Mouse (Mus musculus) urinary bladder, postnatal 36 days (tissue): ENCODE data around the gene Osbpl6.

Source experiments
- DNase-seq, 2 experiments: peaks; one replicate each; pipeline ENCODE4 v3.0.0; 2022; ENCODE audit warnings: low spot score in 2 of 2, mixed read lengths in 1 of 2

Gene Osbpl6

DNA sequence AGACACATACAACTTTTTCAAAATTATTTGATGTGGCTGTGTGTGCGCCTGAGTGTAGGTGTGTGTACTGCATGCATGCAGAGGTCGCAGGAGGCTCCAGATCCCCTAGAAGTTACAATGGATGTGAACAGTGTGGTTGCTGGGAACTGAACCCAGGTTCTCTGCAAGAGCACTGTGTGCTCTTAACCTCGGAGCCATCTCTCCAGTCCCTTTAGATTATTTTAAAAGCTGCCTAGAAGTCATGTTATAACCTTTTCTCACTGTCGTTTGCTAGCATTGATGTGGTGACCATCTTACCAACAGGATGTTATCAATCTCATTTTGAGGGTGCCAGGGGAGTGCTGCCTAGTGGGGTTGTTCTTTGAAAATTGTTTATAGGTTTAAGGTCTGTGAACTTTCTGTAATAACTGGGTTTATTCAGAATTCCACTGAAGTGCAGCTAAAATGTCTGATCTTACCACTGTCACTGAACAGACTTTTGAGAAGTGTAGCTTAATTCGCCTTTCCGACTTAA lies 15.2 kb downstream of the Osbpl6 start:
- no peak for DNase-seq

DNA sequence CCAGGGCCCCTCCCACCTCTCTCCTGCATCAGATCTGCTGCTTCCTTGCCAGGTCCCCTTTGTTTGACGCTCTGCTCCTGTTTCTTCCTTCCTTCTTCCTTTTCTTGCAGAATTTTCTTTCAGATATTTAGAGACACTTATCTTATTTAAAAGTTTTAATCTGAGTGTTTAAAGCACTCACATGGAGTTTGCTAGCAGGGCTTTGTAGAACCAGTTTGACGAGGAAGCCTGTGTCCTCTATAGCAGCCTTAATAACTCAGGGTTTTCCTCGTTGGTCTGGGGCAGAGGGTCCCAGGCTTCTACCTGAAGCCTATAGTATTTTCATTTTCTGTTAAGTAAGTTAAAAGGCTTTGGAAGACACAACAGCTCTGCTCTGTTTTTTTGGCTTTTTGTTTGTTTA lies 20.5 kb downstream of the Osbpl6 start:
- DNase-seq, result no peak

GRCm38 (mm10) chr2:76429318-76429717 lies 23.0 kb downstream of the Osbpl6 start:
- DNase-seq, result no peak

DNA sequence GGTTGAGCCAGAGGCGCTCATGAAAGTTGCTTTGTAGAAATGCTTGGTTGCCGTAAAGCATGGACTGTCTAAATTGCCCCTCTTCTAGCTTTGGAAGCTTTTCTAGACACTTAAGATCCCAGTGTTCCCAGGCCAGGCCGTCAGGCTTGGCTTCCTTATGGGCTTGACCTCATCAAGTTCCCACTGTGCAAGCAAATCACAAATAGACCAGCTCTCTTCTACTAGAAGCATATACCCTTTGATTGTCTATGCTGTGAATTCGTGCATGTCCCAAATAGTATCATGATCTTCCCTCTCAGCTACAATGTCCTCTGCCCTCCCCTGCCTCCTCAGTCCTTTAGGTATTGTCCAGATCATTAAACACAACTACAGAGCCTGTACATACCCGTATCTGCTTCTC lies 23.5 kb downstream of the Osbpl6 start:
- DNase-seq, result no peak

DNA sequence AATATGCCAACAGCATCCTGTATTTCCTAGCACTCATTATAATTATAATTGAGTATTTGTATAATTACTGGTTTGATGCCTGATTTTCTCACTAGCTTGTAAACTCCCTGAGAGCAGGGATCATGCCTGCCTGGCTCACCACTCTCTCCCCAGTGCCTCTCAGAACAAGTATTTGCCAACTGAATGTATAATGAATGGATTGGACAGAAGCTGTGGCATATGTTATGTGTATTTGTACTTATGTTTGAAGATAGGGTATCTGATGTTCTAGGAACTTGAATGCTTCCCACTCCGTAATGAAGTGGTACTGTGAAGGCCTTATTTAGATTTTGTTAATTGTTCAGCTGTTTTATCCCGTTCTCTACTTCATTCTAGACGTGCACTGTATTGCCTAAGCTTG lies 24.2 kb downstream of the Osbpl6 start:
- DNase-seq, result no peak

- DNase-seq, result no peak
Measured at GRCm38 (mm10) chr2:76434224-76434623, 27.9 kb downstream of the Osbpl6 start.

- no peak for DNase-seq
Measured at GRCm38 (mm10) chr2:76435667-76436239, 29.4 kb downstream of the Osbpl6 start.

GRCm38 (mm10) chr2:76437372-76437771 lies 31.1 kb downstream of the Osbpl6 start:
- DNase-seq, result no peak

DNA sequence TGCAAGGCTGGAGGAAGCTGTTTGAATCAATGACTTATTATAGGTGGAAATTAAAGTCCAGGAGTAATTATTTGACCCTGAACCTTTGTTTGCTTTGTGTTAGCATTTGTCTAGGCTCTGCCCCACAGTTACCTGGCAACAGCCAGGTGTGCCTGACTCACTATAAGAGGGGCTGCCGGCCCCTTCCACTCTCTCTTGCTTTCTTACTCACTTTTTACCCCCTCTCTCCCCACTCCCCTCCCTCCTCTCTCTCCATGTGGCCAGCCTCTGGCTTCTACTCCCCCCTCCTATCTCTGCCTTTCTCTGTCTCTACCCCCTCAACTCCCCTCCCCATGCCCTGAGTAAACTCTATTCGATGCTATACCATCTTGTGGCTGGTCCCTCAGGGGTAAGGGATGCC lies 33.2 kb downstream of the Osbpl6 start:
- DNase-seq, result no peak

GRCm38 (mm10) chr2:76442086-76442485 lies 35.8 kb downstream of the Osbpl6 start:
- no peak for DNase-seq

- no peak for DNase-seq
Measured at GRCm38 (mm10) chr2:76449836-76450355, 43.6 kb downstream of the Osbpl6 start.

DNA sequence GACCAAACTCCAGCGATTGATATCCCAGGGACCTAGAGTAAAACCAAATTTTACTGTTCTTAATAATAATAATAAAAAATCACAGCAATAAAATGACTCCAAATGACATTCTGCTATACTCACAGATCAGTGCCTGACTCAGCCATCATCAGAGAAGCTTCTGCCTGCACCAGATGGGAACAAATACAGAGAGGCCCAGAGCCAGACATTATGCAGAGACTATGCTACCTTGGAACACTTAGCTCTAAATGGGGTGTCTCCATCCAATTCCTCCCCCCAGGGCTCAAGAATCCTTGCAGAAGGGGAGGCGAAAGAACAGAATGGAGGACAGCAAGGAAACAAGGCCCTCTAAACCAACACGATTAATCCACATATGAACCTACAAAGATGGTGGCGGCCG lies 60.4 kb downstream of the Osbpl6 start:
- no peak for DNase-seq

- DNase-seq, result peak; percentile 7 to 29
Measured at GRCm38 (mm10) chr2:76468204-76468603, 61.9 kb downstream of the Osbpl6 start.

- no peak for DNase-seq
Measured at GRCm38 (mm10) chr2:76469091-76469750, 62.9 kb downstream of the Osbpl6 start.

- DNase-seq, result no peak
Measured at GRCm38 (mm10) chr2:76469751-76470099, 63.4 kb downstream of the Osbpl6 start.

DNA sequence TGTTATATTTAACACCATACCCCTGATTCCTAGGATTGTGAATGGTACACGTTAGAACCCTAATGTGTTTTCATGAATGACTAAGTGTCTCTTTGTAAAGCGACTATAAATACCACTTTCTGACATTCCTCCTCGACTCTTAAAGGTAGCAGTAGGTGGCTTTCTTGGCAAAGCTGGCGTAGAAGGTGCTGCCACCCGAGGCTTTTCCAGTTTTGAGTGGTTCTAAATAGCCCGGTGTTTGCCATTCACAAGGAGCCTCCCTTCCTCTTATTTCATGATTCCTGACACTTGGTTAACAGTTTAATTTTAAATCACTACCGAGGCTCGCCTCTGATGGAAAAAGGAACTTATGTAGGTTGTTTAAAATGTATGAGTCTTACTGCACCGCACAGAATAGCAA lies 64.1 kb downstream of the Osbpl6 start:
- DNase-seq, result no peak

GRCm38 (mm10) chr2:76475788-76476187 lies 69.5 kb downstream of the Osbpl6 start:
- DNase-seq, result no peak

DNA sequence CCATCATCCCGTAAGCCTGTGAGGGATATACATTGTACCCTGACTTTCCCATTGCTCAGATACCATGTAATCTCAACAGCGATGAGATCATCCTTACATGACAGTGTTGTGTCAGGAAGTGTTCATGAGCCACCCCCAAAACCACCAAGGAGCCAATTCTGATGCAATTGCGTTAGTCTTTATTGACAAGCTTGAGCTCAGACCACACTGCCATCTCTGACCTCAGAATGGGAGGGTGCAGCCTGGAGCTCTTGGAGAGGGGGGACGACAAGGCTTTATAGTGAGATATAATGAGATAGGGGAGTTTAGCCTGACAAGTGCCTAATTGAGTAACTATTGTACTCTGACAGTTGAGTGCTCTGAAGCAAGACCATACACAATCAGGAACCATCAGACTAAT lies 82.5 kb downstream of the Osbpl6 start:
- no peak for DNase-seq

GRCm38 (mm10) chr2:76490198-76490597 lies 83.9 kb downstream of the Osbpl6 start:
- DNase-seq, result no peak

- DNase-seq, result no peak
Measured at GRCm38 (mm10) chr2:76491371-76491770, 85.1 kb downstream of the Osbpl6 start.

- no peak for DNase-seq
Measured at GRCm38 (mm10) chr2:76492224-76492623, 85.9 kb downstream of the Osbpl6 start.

DNA sequence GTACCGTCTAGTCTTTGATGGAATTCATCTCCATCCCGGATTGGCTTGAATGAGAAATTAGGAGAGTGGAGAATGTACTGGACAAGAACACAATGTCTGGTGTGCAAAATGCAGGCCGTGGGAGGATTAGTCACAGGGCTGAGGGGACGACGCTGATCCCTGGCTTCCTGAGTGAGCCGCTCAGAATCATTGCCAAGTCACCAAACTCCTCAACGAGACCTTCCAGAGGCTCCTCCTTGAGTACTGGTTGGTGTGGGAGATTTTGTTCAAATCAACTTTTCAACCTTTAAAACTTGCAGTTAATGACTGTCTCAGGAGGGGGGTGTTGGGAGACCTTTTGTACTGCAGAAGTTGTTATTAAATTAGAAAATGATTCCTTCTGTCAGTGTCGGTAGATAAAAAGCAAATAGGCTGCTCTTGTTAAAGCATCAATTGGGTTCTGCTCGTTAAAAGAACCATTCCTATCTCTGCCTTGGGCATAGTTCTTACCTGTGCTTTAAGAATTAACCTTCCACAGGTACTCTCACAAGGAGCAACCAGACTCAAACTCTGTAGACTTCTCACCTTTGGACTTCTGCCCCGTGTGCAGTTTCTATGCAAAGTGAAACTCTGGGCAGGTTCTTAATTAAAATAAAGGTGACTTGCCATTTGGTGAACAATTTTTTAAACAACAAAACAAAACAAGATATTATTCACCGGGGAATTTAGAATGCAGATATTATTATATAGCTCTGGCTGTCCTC lies 89.9 kb downstream of the Osbpl6 start:
- DNase-seq, result no peak

DNA sequence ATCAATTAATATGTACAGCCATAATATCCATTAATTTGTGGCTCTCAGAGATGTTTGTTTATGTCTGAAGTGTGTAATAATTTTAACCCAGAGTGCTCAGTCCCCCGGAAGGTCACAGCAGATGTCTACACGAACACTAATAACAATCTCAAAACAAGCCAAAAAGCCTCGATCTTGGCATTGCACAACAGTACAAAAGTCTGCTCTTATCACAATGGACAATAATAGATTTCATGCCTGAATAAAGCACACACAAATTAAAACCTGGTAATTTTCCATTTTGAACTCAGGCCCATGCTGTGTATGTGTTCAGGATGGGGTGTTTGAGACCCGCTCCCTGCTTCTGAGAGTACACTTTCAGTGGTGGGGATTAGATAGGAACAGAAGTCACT lies 90.4 kb downstream of the Osbpl6 start:
- no peak for DNase-seq
